Mouse (Mus musculus) lung, embryonic 14.5 days (tissue): ENCODE results near the gene Tent4a. TPM values are rescaled to one million over a fixed set of nuclear protein-coding genes. Genes with fewer than 3 reads are reported as not detected.
A peak's percentile ranks its signal among the peaks of the same experiment; 100 is the strongest.

Source experiments
- ATAC-seq: fragments of 200-750 bp; cut with Nextera tagmentation; 2 replicates; pipeline ENCODE4 v1.8.0; 2017; ENCODE audit warnings: mild to moderate bottlenecking, moderate TSS enrichment, moderate library complexity; ENCODE audit not compliant: insufficient read depth
- DNase-seq: peaks from one replicate; pipeline ENCODE4 v3.0.0-alpha.2; 2015
- H3K27ac ChIP-seq: fragments of 300-500 bp; sonication (generic); 2 replicates; pipeline ENCODE4 v1.5.1; 2014; ENCODE audit warnings: low read depth, mild to moderate bottlenecking, moderate library complexity
- H3K27me3 ChIP-seq: fragments of 300-500 bp; sonication (generic); 2 replicates; pipeline ENCODE4 v1.6.1; 2014; ENCODE audit warnings: low read length, control low read depth; ENCODE audit not compliant: insufficient read depth
- H3K36me3 ChIP-seq: fragments of 300-500 bp; sonication (generic); 2 replicates; pipeline ENCODE4 v1.6.1; 2014; ENCODE audit warnings: control low read depth; ENCODE audit not compliant: insufficient read depth
- H3K4me1 ChIP-seq: fragments of 300-500 bp; sonication (generic); 2 replicates; pipeline ENCODE4 v1.6.1; 2014; ENCODE audit warnings: antibody characterized with exemption, control low read depth; ENCODE audit not compliant: insufficient read depth
- H3K4me2 ChIP-seq: fragments of 300-500 bp; sonication (generic); 2 replicates; pipeline ENCODE4 v1.6.1; 2014; ENCODE audit warnings: mild to moderate bottlenecking
- H3K4me3 ChIP-seq: fragments of 300-500 bp; sonication (generic); 2 replicates; pipeline ENCODE4 v1.5.1; 2014; ENCODE audit warnings: low read depth, low read length
- H3K9ac ChIP-seq: fragments of 300-500 bp; sonication (generic); 2 replicates; pipeline ENCODE4 v1.6.1; 2014
- H3K9me3 ChIP-seq: fragments of 300-500 bp; sonication (generic); 2 replicates; pipeline ENCODE4 v1.6.1; 2016; ENCODE audit warnings: low read depth, low read length, control low read depth
- CTCF ChIP-seq: IDR thresholded peaks from 2 replicates; pipeline ENCODE4 v1.5.1; 2016; ENCODE audit warnings: antibody characterized with exemption, low read depth
- WGBS: fragments of 180-500 bp; shearing (Covaris S2); extraction: QIAGEN DNeasy Blood & Tissue Kit; methylation state at CpG from one replicate; pipeline ENCODE4 v1.1.7; 2014; 5-methylcytosine and 5-hydroxymethylcytosine counted together
- polyA plus RNA-seq: library from polyadenylated mRNA; unstranded; fragments of >200 nt; fragmentation: Nextera tagmentation; extraction: Ambion mirVana; gene quantifications from 2 replicates; pipeline ENCODE4 v1.2.1, GENCODE M21; 2014

Tent4a gene
- polyA plus RNA-seq, 1 experiment from 2014 or later, result 8.9 TPM

DNA sequence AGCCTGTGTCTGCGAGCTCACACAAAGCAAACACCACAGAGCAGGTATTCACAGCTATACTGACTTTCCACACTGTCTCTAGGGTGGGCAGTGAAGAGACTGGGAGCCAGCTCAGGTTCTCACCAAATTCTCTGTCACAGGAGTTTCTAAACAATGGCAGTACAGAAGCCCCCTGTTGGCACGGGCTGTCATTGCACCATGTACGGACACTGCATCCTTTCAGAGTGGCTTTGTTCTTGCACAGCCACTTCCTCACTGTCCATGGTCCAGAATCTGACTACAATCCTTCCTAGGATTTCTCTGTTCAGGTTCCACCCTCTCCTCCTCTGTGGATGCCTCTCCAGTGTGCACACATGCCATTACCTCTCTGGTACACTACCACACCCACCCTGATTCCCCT lies 10.6 kb upstream of the Tent4a start:
- Histone ChIP-seq H3K4me1 (no peaks in the 10 kb centered on the region), H3K9me3 (no peaks in the 10 kb centered on the region), H3K9ac (no peak overlapping the region), H3K27me3 (no peaks in the 10 kb centered on the region), H3K36me3 (no peaks in the 10 kb centered on the region), H3K4me2 (no peak overlapping the region), H3K27ac (no peak overlapping the region), H3K4me3 (no peak overlapping the region)
- TF ChIP-seq CTCF, result peak; percentile 73
- ATAC-seq (no peak), DNase-seq (peak; percentile 75)
- 19% methylated on average over 3 of the region's 3 CpGs for WGBS

GRCm38 (mm10) chr13:69543595-69543994 lies 9.2 kb upstream of the Tent4a start:
- 29% methylated on average over 12 of the region's 12 CpGs for WGBS
- peak; percentile 26; the same call in 1 of the 2 replicates for ATAC-seq
- TF ChIP-seq CTCF, result no peak
- Histone ChIP-seq H3K9me3 (no peaks in the 10 kb centered on the region), H3K27ac (no peak overlapping the region; the same call in 1 of the 2 replicates), H3K36me3 (no peaks in the 10 kb centered on the region), H3K9ac (peak overlapping the region; percentile 28; the same call in 1 of the 2 replicates), H3K27me3 (no peaks in the 10 kb centered on the region), H3K4me2 (peak overlapping the region; percentile 49), H3K4me1 (no peaks in the 10 kb centered on the region), H3K4me3 (peak overlapping the region; percentile 16; the same call in 1 of the 2 replicates)
- DNase-seq, result no peak

DNA sequence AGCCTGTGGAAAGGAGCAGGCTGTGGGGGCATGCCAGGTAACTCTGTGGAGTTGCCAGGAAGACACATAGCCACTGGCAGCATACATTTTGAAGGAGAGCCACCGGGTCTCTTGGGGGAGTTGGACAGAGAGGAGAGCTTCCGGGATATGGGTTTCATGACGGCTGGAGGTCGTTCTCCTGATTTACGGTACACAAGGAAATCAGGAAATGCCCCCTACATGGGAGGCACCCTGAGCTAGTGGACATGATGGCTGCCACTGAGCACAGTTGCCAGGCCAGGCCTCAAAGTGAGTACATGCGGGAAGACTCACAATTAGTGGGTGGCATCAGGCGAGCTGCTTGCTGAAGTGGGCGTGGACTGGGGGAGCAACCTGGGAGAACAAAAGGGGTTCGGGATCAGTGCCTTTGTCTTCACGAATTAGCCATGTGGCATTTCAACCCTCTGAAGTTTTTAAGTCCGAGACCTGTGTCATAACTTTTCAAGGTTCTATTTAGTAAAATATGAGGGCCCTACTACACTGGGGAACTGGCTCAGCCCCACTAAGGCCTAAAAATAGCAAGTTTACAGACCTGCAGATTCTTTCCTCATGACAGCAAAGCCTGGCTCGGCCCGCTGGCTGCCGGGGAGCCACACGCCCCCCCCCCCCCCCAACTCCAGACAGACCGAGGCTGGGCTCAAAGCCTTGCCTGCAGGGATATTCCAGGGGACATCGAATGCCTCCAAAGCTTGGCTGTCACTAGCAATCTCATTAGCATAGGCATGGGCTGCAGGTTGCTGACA lies 8.3 kb upstream of the Tent4a start:
- ATAC-seq, result no peak
- Histone ChIP-seq H3K36me3 (no peaks in the 10 kb centered on the region), H3K4me3 (no peak overlapping the region), H3K27me3 (no peaks in the 10 kb centered on the region), H3K4me2 (no peak overlapping the region; the same call in 1 of the 2 replicates), H3K9me3 (no peaks in the 10 kb centered on the region), H3K4me1 (no peaks in the 10 kb centered on the region), H3K27ac (peak overlapping the region; percentile 18; the same call in 1 of the 2 replicates), H3K9ac (no peak overlapping the region)
- no peak for DNase-seq
- WGBS, result 48% methylated on average over 17 of the region's 17 CpGs
- TF ChIP-seq CTCF, result no peak

DNA sequence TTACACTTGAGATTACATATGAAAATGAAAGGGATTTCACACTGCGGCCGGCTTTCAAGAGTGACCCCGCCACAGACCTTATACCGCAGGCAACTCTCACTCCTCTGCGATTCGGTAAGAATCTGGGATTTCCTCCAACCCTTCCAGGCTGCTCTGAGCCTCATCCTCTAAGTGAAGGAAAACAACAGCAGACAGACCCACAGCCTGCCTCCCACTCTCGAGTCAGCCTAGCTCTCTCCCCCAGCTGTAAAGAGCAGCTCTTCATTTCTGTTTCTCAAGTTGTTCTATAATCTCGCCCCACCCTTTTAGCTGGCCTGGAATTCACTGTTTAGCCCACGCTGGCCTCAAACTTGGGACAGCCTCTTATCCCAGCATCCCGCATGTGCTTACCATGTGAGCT lies 7.4 kb upstream of the Tent4a start:
- 34% methylated on average over 10 of the region's 10 CpGs for WGBS
- H3K4me1 ChIP-seq, result no peaks in the 10 kb centered on the region
- H3K4me2 ChIP-seq, result no peak overlapping the region
- DNase-seq (peak; percentile 53), ATAC-seq (peak; percentile 38; the same call in 1 of the 2 replicates)
- no peak for TF ChIP-seq CTCF
- H3K4me3 ChIP-seq, result no peak overlapping the region
- H3K27ac ChIP-seq, result peak overlapping the region; percentile 12; the same call in 1 of the 2 replicates
- no peaks in the 10 kb centered on the region for H3K27me3 ChIP-seq
- no peak overlapping the region for H3K9ac ChIP-seq
- H3K9me3 ChIP-seq, result no peaks in the 10 kb centered on the region
- H3K36me3 ChIP-seq, result no peaks in the 10 kb centered on the region

DNA sequence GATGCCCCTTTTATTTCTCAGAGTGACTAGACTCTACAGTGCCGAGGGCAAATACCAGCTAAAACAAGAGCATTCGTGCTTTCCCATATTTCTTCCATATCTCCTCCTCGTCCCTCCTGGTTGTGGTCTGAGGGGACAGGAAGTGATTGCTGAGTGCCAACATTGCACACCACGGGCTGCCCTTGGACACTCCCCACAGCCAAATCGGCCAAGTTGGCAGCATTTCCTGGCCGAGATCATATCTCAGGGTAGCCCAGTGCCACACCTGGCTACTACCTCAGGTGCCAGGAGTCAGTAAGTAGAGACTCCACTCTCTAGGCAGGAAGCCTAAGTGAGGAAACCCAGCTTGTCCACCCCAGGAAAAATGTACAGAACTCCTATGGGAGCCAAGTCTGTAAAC lies 6.8 kb upstream of the Tent4a start:
- Histone ChIP-seq H3K27ac (peak overlapping the region; percentile 12; the same call in 1 of the 2 replicates), H3K27me3 (no peaks in the 10 kb centered on the region), H3K4me1 (no peaks in the 10 kb centered on the region), H3K36me3 (no peaks in the 10 kb centered on the region), H3K4me2 (no peak overlapping the region), H3K4me3 (no peak overlapping the region), H3K9me3 (no peaks in the 10 kb centered on the region), H3K9ac (no peak overlapping the region)
- WGBS, result 40% methylated on average over 6 of the region's 6 CpGs
- DNase-seq, result no peak
- no peak for TF ChIP-seq CTCF
- no peak for ATAC-seq

GRCm38 (mm10) chr13:69538327-69538726 lies 3.9 kb upstream of the Tent4a start:
- DNase-seq, result no peak
- WGBS, result 30% methylated on average over 4 of the region's 4 CpGs
- H3K27ac ChIP-seq, result no peak overlapping the region
- no peak overlapping the region for H3K4me3 ChIP-seq
- no peaks in the 10 kb centered on the region for H3K36me3 ChIP-seq
- no peaks in the 10 kb centered on the region for H3K9me3 ChIP-seq
- TF ChIP-seq CTCF, result no peak
- H3K27me3 ChIP-seq, result no peaks in the 10 kb centered on the region
- no peak for ATAC-seq
- no peak overlapping the region for H3K4me2 ChIP-seq
- peaks cover 3% of the 10 kb centered on the region; the same call in 1 of the 2 replicates for H3K4me1 ChIP-seq
- no peak overlapping the region for H3K9ac ChIP-seq

DNA sequence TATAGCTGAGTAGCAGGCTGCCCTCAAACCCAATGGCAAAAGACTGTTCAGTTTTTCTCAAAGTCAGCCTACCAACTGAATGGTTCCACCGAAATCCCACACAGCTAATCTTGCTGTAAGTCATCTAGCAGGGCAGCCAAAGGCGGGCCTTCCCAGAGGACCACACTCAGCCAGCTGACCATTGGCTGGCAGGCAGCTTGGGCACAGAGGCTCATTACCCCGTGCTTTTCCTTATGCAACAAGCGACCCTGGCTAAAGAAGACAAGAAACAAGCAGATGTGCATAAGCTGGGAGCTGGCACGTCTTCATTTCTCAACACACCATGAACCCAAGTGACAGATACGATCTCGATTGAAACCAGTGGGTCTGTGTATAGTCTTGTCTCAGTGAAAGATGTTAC lies 2.9 kb upstream of the Tent4a start:
- WGBS, result 77% methylated on average over 7 of the region's 7 CpGs

More for the DNA sequence above, 2.9 kb upstream of the Tent4a start:
- Histone ChIP-seq H3K4me2 (no peak overlapping the region), H3K4me1 (peaks cover 3% of the 10 kb centered on the region; the same call in 1 of the 2 replicates), H3K9me3 (no peaks in the 10 kb centered on the region), H3K27me3 (no peaks in the 10 kb centered on the region), H3K9ac (no peak overlapping the region), H3K27ac (no peak overlapping the region), H3K4me3 (no peak overlapping the region), H3K36me3 (no peaks in the 10 kb centered on the region)
- no peak for TF ChIP-seq CTCF
- DNase-seq (no peak), ATAC-seq (no peak)
